ENCODE assay signal across 8 mouse cellular contexts in genomic region chr14:30593279-30594091, GRCm38 (mm10). TPM values are rescaled to one million over a fixed set of nuclear protein-coding genes. Genes with fewer than 3 reads are reported as not detected.
DNase-seq lines count a peak whose midpoint lies in the region; ATAC-seq and TF ChIP-seq lines count a peak whose summit lies in the region.

No protein-coding gene starts in this region.

- H3K9ac ChIP-seq in forebrain, postnatal 0 days, result no peak overlapping the region
- 0 out of 2 replicates have a peak overlapping the region, but pooled peaks have one; percentile 3 for H3K9ac ChIP-seq in hindbrain, embryonic 11.5 days (ENCODE audit: low read depth, low read length)

- H3K4me2 ChIP-seq in forebrain, postnatal 0 days (ENCODE audit: low read depth), result no peak overlapping the region
- no peak overlapping the region for H3K4me2 ChIP-seq in hindbrain, embryonic 11.5 days (replicated peaks; ENCODE audit: low read depth, low read length)

- intact Hi-C loops in left cerebral cortex, adult 2 months (cut with DNase I), result loop anchor here (5.0 to 10.0 kb wide), 2 partner anchors 59 to 271 kb away; partner anchors contain the start of gene Rft1

- 22% methylated on average over 11 of the region's 11 CpGs for WGBS in cerebellum, adult 2 months
- WGBS in forebrain, postnatal 0 days, result 24% methylated on average over 11 of the region's 11 CpGs
- 51% methylated on average over 11 of the region's 11 CpGs for WGBS in hindbrain, embryonic 11.5 days

- peak; percentile 20; the same call in 1 of the 2 replicates for TF ChIP-seq CTCF in cerebellum, adult 2 months (IDR thresholded peaks at IDR 0.05; ENCODE audit: borderline replicate concordance, insufficient read depth, low read depth, low read length)
- peak; percentile 61 for TF ChIP-seq CTCF in forebrain, postnatal 0 days (IDR thresholded peaks at IDR 0.05; ENCODE audit: low read depth)
- TF ChIP-seq CTCF in left cerebral cortex, adult 2 months (IDR thresholded peaks at IDR 0.05), result peak; percentile 40

- H3K9me3 ChIP-seq in forebrain, postnatal 0 days (ENCODE audit: low read length), result no peaks in the 10 kb centered on the region
- H3K9me3 ChIP-seq in hindbrain, embryonic 11.5 days (ENCODE audit: control insufficient read depth, low read length), result no peaks in the 10 kb centered on the region

- TF ChIP-seq POLR2A in cerebellum, adult 2 months (IDR thresholded peaks at IDR 0.05; ENCODE audit: borderline replicate concordance, insufficient read depth, low read length), result no peak

- DNase-seq in adrenal gland, adult 8-10 months, result peak; percentile 73
- peak; percentile 63 to 73 for DNase-seq in cerebellum, adult 2 months
- DNase-seq in forebrain, postnatal 0 days, result peak; percentile 80
- peak; percentile 41 for DNase-seq in hindbrain, embryonic 11.5 days (ENCODE audit: low spot score)
- no peak for DNase-seq in left cerebral cortex, adult 2 months (ENCODE audit: extremely low spot score in 1 of 2, low spot score in 2 of 2)
- peak; percentile 81 to 91 for DNase-seq in lung, postnatal 4 days
- peak; percentile 80 for DNase-seq in skeletal muscle tissue, adult 2 months (ENCODE audit: low read depth, low spot score)

- no peaks in the 10 kb centered on the region; the same call in 1 of the 2 replicates for H3K36me3 ChIP-seq in forebrain, postnatal 0 days (ENCODE audit: insufficient read depth)
- H3K36me3 ChIP-seq in hindbrain, embryonic 11.5 days (ENCODE audit: control insufficient read depth, insufficient read depth, low read length), result no peaks in the 10 kb centered on the region

- H3K4me1 ChIP-seq in cerebellum, adult 2 months (ENCODE audit: control insufficient read depth, insufficient read depth, low read length), result peaks cover 21% of the 10 kb centered on the region
- 0 out of 2 replicates have a peak, but pooled peaks cover 4% of the 10 kb centered on the region for H3K4me1 ChIP-seq in forebrain, postnatal 0 days (ENCODE audit: insufficient read depth)
- peaks cover 12% of the 10 kb centered on the region for H3K4me1 ChIP-seq in hindbrain, embryonic 11.5 days (replicated peaks; ENCODE audit: control insufficient read depth, insufficient read depth, low read length)

- peak; percentile 86 for ATAC-seq in forebrain, postnatal 0 days
- peak; percentile 30; the same call in 1 of the 2 replicates for ATAC-seq in hindbrain, embryonic 11.5 days (ENCODE audit: low FRiP score)
- ATAC-seq in inflammation-experienced regulatory T-cells, adult 6 months, result no peak

- no peak overlapping the region for H3K27ac ChIP-seq in cerebellum, adult 2 months (ENCODE audit: insufficient read depth, low read length)
- H3K27ac ChIP-seq in forebrain, postnatal 0 days (ENCODE audit: low read depth, low read length), result peak overlapping the region; percentile 83
- peak overlapping the region; percentile 78 for H3K27ac ChIP-seq in hindbrain, embryonic 11.5 days (ENCODE audit: low read depth, low read length)
- peak overlapping the region; percentile 55 for H3K27ac ChIP-seq in left cerebral cortex, adult 2 months

- no peak overlapping the region for H3K4me3 ChIP-seq in cerebellum, adult 2 months (replicated peaks; ENCODE audit: insufficient read depth, low read depth, low read length)
- H3K4me3 ChIP-seq in forebrain, postnatal 0 days (ENCODE audit: low read depth, low read length), result no peak overlapping the region
- no peak overlapping the region for H3K4me3 ChIP-seq in hindbrain, embryonic 11.5 days (ENCODE audit: low read depth, low read length)
- H3K4me3 ChIP-seq in left cerebral cortex, adult 2 months, result no peak overlapping the region

- H3K27me3 ChIP-seq in cerebellum, adult 2 months (ENCODE audit: control insufficient read depth, insufficient read depth, low read length), result no peaks in the 10 kb centered on the region
- H3K27me3 ChIP-seq in forebrain, postnatal 0 days (ENCODE audit: insufficient read depth, low read length), result no peaks in the 10 kb centered on the region
- no peaks in the 10 kb centered on the region for H3K27me3 ChIP-seq in hindbrain, embryonic 11.5 days (ENCODE audit: control insufficient read depth, insufficient read depth, low read length)

RNA-seq across cellular contexts. Expression of gene Prkcd, which starts 32.5 kb away (rescaled TPM):
- total RNA-seq in adrenal gland, adult 8-10 months (2022), result 100 to 1,000 TPM; 118 to 213 (median 160) TPM
- 86.0 and 97.4 TPM in 2 replicates for polyA plus RNA-seq in cerebellum, adult 2 months (2012; rRNA removed)
- total RNA-seq in forebrain, postnatal 0 days (2014; rRNA removed), result 25.0 and 29.6 TPM in 2 replicates
- polyA plus RNA-seq in forebrain, postnatal 0 days (2015; fragmentation: Nextera tagmentation; extraction: Ambion mirVana), result 19.3 and 19.8 TPM in 2 replicates
- polyA plus RNA-seq in hindbrain, embryonic 11.5 days (2014; fragmentation: Nextera tagmentation; extraction: Ambion mirVana), result 27.4 and 29.4 TPM in 2 replicates
- 10 to 100 TPM; 10.5 to 16.1 TPM for total RNA-seq in left cerebral cortex, adult 2 months (2021)
- 10 to 100 TPM; 23.4 to 30.9 (median 28.3) TPM for polyA plus RNA-seq in inflammation-experienced regulatory T-cells, adult 6 months (2017; shearing (Covaris generic))

RNA-seq across cellular contexts. Expression of gene Tkt, which starts 45.3 kb away (rescaled TPM):
- total RNA-seq in adrenal gland, adult 8-10 months (2022), result 1,000 to 10,000 TPM in 1 of 4 experiments, 100 to 1,000 TPM in 3; 361 to 1,078 (median 577) TPM
- 181 and 183 TPM in 2 replicates for polyA plus RNA-seq in cerebellum, adult 2 months (2012; rRNA removed)
- 374 and 390 TPM in 2 replicates for total RNA-seq in forebrain, postnatal 0 days (2014; rRNA removed)
- polyA plus RNA-seq in forebrain, postnatal 0 days (2015; fragmentation: Nextera tagmentation; extraction: Ambion mirVana), result 278 and 281 TPM in 2 replicates
- polyA plus RNA-seq in hindbrain, embryonic 11.5 days (2014; fragmentation: Nextera tagmentation; extraction: Ambion mirVana), result 65.8 and 131 TPM in 2 replicates
- 100 to 1,000 TPM; 160 to 180 TPM for total RNA-seq in left cerebral cortex, adult 2 months (2021)
- polyA plus RNA-seq in inflammation-experienced regulatory T-cells, adult 6 months (2017; shearing (Covaris generic)), result 100 to 1,000 TPM; 203 to 235 (median 209) TPM

Comparison
In these comparisons a context has a peak if more than half of its experiments do, and no peak if none do; other contexts are left out.
1. DNase-seq: peak in adrenal gland, adult 8-10 months (single experiment), cerebellum, adult 2 months (2 of 2), forebrain, postnatal 0 days (single experiment), hindbrain, embryonic 11.5 days (single experiment), lung, postnatal 4 days (2 of 2) and skeletal muscle tissue, adult 2 months (single experiment); none in left cerebral cortex, adult 2 months (0 of 2).
2. Peak in every context shown above with its lines, with median percentiles within 50 percentile points of each other: CTCF ChIP-seq.